Mouse (Mus musculus) heart, postnatal 25 days (tissue): ENCODE measurements around the gene Rbm11. TPM values are rescaled to one million over a fixed set of nuclear protein-coding genes. Genes with fewer than 3 reads are reported as not detected.

ENCODE experiments used
- DNase-seq: peaks from one replicate; pipeline ENCODE4 v3.0.0; 2022; ENCODE audit warnings: low spot score
- intact Hi-C: fragments of 180-260 bp; cut with DNase I; formaldehyde crosslinking; loops from one replicate; pipeline ENCODE4 v1.15.1; 2025
- total RNA-seq, 2 experiments: library from RNA; stranded (reverse); gene quantifications; 2 replicates each; pipeline ENCODE4 v1.2.3; 2021

Rbm11 gene
- not detected for total RNA-seq

- peak; percentile 33 for DNase-seq
- intact Hi-C loops, result no loop called here
Observed at GRCm38 (mm10) chr16:75592671-75593500, at the start of gene Rbm11. Gene Rbm11, plus strand, starts transcription at chr16:75592844.

- DNase-seq, result no peak
Observed at GRCm38 (mm10) chr16:75545310-75545709, 47.3 kb upstream of the Rbm11 start.

GRCm38 (mm10) chr16:75562910-75563309, 29.7 kb upstream of the Rbm11 start:
- no peak for DNase-seq
- intact Hi-C loops, result no loop called here

More at GRCm38 (mm10) chr16:75545310-75545709, 47.3 kb upstream of the Rbm11 start:
- intact Hi-C loops, result no loop called here

GRCm38 (mm10) chr16:75582279-75582678, 10.4 kb upstream of the Rbm11 start:
- intact Hi-C loops, result no loop called here
- DNase-seq, result no peak

- no peak for DNase-seq
- intact Hi-C loops, result no loop called here
Observed at GRCm38 (mm10) chr16:75585961-75586360, 6.7 kb upstream of the Rbm11 start, which contains the start of gene Lipi. Gene Lipi, minus strand, starts transcription at chr16:75586061.

GRCm38 (mm10) chr16:75586466-75586865, 6.2 kb upstream of the Rbm11 start:
- intact Hi-C loops, result no loop called here
- DNase-seq, result no peak

GRCm38 (mm10) chr16:75593501-75594183, 998 bp downstream of the Rbm11 start:
- intact Hi-C loops, result no loop called here
- no peak for DNase-seq

GRCm38 (mm10) chr16:75606415-75606814, 13.8 kb downstream of the Rbm11 start:
- intact Hi-C loops, result no loop called here
- DNase-seq, result no peak

GRCm38 (mm10) chr16:75612561-75612960, 19.9 kb downstream of the Rbm11 start:
- intact Hi-C loops, result no loop called here
- no peak for DNase-seq

GRCm38 (mm10) chr16:75617651-75618349, 25.2 kb downstream of the Rbm11 start:
- no peak for DNase-seq
- intact Hi-C loops, result loop anchor here (1.0 kb wide), 1 partner anchor 1282 kb away; no protein-coding TSS in a partner anchor

GRCm38 (mm10) chr16:75627862-75628261, 35.2 kb downstream of the Rbm11 start:
- no peak for DNase-seq
- intact Hi-C loops, result no loop called here

Other genes starting within 250 kb of the Rbm11 start
- gene Lipi, start 6.8 kb upstream of the Rbm11 start, total RNA-seq, result not detected
- 10 to 100 TPM; 13.3 to 13.4 TPM for gene Hspa13, start 174.3 kb downstream of the Rbm11 start, total RNA-seq